Mouse (Mus musculus) c-Kit-positive CD71-negative TER-119-negative erythroid progenitor cells, embryonic 14.5 days (primary cell): ENCODE results near the gene Armc7.
"Not testable (repeated sequence)": the region's sequence is repeated elsewhere in the genome, so short reads cannot be mapped to it uniquely, and the experiment has no call there.

ENCODE experiments used
- DNase-seq: peaks from one replicate; pipeline ENCODE4 v3.0.0-alpha.2; 2013; ENCODE audit warnings: low read depth

Armc7 gene

GRCm38 (mm10) chr11:115491356-115492083, 16.1 kb downstream of the Armc7 start, which contains the start of gene Nt5c:
Nt5c (minus strand) TSS chr11:115491862.
- DNase-seq: peak; percentile 76

GRCm38 (mm10) chr11:115492387-115492786, 16.9 kb downstream of the Armc7 start:
- DNase-seq: no peak

DNA sequence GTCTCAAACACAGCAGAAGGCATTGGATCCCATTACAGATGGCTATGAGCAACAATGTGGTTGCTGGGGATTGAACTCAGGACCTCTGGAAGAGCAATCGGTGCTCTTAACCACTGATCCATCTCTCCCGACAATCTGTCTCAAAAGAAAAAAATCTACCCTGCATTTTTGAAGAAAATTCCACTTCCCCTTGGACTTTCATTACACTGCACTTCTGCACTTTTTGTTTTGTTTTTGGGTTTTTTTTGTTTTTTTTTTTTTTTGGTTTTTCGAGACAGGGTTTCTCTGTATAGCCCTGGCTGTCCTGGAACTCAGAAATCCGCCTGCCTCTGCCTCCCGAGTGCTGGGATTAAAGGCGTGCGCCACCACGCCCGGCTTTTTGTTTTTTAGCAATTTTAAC, 21.1 kb downstream of the Armc7 start:
- DNase-seq: not testable (repeated sequence)

GRCm38 (mm10) chr11:115502636-115503035, 27.2 kb downstream of the Armc7 start:
- no peak for DNase-seq

DNA sequence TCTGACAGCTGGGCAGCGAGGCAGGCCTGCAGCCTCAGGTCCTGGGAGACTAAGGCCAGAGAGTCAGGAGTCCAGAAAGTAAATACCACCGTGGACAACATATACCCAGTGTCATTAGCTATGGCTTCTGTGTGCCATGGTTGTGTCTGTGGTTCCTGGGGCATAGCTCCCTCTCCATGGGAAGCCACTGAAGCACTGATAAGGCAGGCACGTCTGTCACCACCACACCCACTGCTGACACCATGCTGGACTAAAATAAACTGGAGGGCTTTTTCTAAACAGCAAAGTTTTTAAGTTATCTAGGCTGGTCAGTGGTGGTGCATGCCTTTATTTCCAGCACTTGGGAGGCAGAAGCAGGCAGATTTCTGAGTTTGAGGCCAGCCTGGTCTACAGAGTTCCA, 31.1 kb downstream of the Armc7 start:
- no peak for DNase-seq

DNA sequence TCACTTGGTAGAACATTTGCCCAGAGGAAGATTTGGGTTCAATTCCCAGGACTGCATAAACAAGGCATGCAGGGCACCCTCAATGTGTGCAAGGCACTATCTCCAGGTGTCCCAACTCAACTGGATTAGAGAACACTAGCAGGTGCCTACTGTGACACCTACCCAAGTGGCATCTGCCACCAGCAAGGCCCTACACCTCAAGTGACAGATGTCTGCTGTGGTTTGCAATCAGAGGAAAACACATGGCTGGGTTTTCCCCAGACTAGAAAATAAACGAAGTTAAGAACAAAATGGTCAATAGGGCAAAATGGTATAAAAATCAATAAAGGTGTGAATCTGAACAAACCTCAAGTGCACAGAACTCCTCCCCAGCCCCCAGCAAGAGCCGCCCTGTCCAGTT, 32.6 kb downstream of the Armc7 start:
- DNase-seq: no peak

DNA sequence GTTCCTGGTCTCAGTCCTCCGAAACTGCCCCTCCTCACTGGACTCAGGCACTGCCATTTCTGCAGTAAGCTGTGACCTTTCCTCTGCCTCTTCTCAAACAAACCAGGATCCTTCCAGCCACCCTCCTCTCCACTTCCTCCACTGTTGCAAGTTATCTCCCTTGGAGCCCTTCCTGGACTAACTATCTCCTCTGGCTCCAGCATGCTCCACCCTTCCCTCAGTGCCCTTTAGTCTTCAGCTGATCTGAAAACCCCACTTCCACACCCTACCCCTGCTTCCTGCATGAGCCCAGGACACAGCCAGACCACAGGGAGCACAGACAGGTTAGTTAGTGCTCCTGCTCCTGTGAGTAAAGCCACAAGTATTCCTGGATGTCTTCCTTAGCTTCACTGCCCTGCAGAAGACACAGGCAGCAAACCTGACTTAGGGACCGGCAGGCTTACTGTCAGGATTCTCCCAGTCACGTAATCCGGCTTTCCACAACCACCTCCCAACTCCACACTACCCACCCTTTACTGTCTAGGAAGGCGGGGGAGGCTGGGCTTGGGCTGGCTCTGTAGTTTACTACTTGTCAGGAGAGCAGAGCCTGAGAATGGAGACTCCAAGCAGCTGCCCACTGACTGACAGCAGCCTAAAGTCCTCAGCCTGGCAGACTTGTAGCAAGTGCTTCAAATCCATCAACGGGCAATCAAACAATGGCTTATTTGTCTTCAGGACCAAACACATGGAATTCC, 34.5 kb downstream of the Armc7 start:
- DNase-seq: no peak

DNA sequence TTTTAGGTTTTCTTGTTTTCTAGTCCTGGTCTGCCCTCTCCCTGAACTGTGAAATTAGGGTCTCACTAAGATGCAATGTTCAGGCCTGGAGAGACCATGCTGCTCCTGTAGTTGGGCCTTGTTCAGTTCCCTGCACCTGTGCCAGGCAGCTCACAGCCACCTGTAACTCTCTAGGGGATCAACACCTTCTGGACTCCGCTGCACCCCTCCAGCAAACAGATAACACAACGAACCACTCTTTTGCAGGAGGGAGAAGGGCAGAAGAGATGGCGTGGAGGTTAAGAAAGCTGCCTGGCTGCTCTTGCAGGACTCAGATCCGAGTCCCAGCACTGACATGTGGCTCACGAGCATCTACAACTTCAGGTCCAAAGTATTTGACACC, 35.0 kb downstream of the Armc7 start:
- DNase-seq: no peak

- DNase-seq: no peak
Measured at GRCm38 (mm10) chr11:115511121-115511520, 35.7 kb downstream of the Armc7 start.

- DNase-seq: no peak
Measured at GRCm38 (mm10) chr11:115512004-115512403, 36.5 kb downstream of the Armc7 start.

GRCm38 (mm10) chr11:115512407-115513183, 37.1 kb downstream of the Armc7 start:
- peak; percentile 50 for DNase-seq

- no peak for DNase-seq
Measured at GRCm38 (mm10) chr11:115513271-115514237, 38.1 kb downstream of the Armc7 start.

DNA sequence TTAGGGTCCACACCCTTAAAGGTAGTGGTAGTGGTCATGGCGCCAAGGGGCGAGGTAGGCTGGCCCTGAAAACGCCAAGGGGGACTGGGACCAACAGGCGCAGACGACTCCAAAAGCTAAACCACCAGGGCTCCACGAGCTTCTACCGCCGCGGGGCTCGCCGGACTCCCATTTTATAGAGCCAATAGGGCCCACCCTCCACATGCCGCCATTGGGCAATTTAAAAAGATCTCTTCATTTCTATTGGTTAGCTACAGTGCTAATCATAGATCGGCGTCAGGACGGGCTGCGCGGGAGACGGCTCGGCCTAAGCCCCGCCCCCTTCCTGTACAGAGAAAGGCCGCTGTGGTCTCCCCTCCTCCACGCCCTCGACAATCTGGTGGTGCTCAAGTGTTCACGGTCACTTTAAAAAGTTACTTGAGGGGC, 38.8 kb downstream of the Armc7 start, which contains the start of gene Jpt1:
TSS of gene Jpt1 (minus strand) at position 150 of the 426 bp plus-strand sequence.
- peak; percentile 92 for DNase-seq

- no peak for DNase-seq
Measured at GRCm38 (mm10) chr11:115515021-115515420, 39.6 kb downstream of the Armc7 start.

DNA sequence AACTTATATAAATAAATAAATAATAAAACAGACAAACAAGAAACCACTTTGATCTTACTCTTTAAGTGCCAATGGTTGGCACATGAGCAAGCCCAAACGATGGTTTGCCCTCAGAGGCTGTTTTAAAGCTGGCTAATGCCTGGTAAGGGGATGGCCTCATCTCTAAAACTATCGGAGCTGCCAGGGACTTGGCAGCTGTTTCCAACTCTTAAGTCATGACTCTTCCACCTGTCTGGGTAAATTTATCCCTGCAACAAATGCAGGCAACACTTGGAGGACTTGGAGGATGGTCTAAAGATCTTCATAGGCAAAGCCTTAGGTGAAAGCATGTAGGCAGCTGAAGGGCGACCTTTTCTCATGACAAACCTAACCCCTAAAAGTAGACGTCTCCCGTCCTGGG, 41.5 kb downstream of the Armc7 start:
- no peak for DNase-seq

GRCm38 (mm10) chr11:115518693-115519092, 43.2 kb downstream of the Armc7 start:
- no peak for DNase-seq

DNA sequence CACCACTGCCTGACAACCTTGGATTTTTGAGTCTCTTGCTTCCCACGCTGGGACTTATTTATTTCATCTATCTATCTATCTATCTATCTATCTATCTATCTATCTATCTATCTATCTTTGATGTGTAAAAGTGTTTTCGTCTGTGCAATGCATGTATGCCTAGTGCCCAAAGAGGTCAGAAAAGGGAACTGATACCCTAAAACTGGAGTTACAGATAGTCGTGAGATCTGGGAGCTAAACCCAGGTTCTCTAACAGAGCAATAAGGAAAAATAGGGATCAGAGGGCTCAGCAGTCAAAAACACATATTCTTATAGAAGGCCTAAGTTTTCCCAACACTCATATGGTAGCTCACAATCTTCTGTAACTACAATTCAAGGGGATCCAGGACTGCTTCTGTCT, 44.1 kb downstream of the Armc7 start:
- DNase-seq: no peak

DNA sequence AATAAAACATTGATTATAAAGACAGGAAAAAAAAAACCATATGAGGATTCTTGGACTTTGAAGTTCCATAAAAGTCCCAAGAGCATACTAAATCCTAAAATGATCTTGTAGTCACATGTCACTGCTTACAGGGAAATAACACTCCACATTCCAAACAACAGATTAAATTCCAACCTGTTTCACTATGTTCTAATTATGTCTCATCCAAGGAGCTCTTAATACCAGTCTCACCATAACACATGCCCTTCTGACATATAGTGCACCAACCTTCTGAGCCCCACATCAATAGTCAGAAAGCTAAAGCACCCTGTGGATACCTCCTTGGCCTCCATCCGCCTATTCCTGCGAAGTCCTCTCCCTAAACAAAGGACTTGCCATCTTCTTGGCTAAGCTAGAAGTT, 44.8 kb downstream of the Armc7 start:
- DNase-seq: no peak

GRCm38 (mm10) chr11:115521080-115521479, 45.6 kb downstream of the Armc7 start:
- no peak for DNase-seq

- DNase-seq: no peak
Measured at GRCm38 (mm10) chr11:115522238-115522637, 46.8 kb downstream of the Armc7 start.

DNA sequence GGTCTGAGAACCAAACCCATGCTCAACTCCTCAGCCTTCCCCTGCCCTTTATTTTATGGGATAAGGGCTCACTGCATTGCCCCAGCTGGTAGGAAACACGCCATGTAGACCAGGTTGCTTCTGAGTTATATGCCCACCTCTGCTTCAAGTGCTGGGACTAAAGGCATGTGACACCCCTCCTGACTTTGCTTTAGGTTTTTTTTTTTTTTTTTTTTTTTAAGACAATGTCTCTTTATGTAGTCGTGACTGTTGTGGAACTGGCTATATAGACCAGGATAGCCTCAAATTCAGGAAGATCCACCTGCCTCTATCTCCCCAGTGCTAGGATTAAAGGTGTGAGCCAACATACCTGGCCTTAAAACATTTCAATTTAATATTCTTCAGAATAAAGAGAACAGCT, 47.2 kb downstream of the Armc7 start:
- no peak for DNase-seq
